Comparison of ENCODE assay signal across 11 mouse cellular contexts in genomic region chr12:104614240-104614639, GRCm38 (mm10).
DNase-seq lines count a peak whose midpoint lies in the region; ATAC-seq and TF ChIP-seq lines count a peak whose summit lies in the region.
"Had no signal": no experiment of that assay in that cellular context is flagged by ENCODE, and none has a peak within 500 bp of the region (broad histone marks: within the 10 kb centered on the region; RNA-seq: fewer than 3 reads in every experiment).

No protein-coding gene starts in this region.

- 59% methylated on average over 8 of the region's 8 CpGs for WGBS in lung, adult 2 months
- 44% methylated on average over 8 of the region's 8 CpGs for WGBS in heart, embryonic 13.5 days

- H3K9me3 ChIP-seq in heart, embryonic 13.5 days = peaks cover 8% of the 10 kb centered on the region
- H3K9me3 ChIP-seq: midbrain, embryonic 10.5 days had no signal

- intact Hi-C loops in heart, postnatal 25 days (cut with DNase I) = no loop called here

- peak overlapping the region; percentile 57 for H3K4me2 ChIP-seq in heart, embryonic 13.5 days

- no peak for TF ChIP-seq POLR2A in lung, adult 2 months (IDR thresholded peaks at IDR 0.05; ENCODE audit: borderline replicate concordance, extremely low read depth, low read depth, low read length)

- H3K4me3 ChIP-seq in lung, adult 2 months (replicated peaks; ENCODE audit: extremely low read depth, low read depth, low read length) = no peak overlapping the region
- peak overlapping the region; percentile 27; the same call in 1 of the 2 replicates for H3K4me3 ChIP-seq in heart, embryonic 13.5 days
- H3K4me3 ChIP-seq: midbrain, embryonic 10.5 days had no signal

- no peak overlapping the region for H3K27ac ChIP-seq in heart, embryonic 13.5 days (replicated peaks)
- H3K27ac ChIP-seq: liver, embryonic 14.5 days; midbrain, embryonic 10.5 days had no signal

- DNase-seq in heart, adult 18-20 months = peak; percentile 30 to 52
- no peak for DNase-seq in heart, postnatal 25 days (ENCODE audit: low spot score)
- DNase-seq in lung, postnatal 36 days = peak; percentile 37
- no peak for DNase-seq in lung, adult 2 months
- DNase-seq in spleen, postnatal 14 days (ENCODE audit: low spot score in 2 of 2) = no peak
- no peak for DNase-seq in right cerebral cortex, postnatal 4 days
- no peak for DNase-seq in right cerebral cortex, postnatal 36 days (ENCODE audit: low spot score in 2 of 2)
- DNase-seq: cerebellum, adult 2 months had no signal

- no peaks in the 10 kb centered on the region for H3K36me3 ChIP-seq in heart, embryonic 13.5 days
- H3K36me3 ChIP-seq: midbrain, embryonic 10.5 days had no signal

- H3K9ac ChIP-seq in heart, embryonic 13.5 days = 0 out of 2 replicates have a peak overlapping the region, but pooled peaks have one; percentile 40
- H3K9ac ChIP-seq: liver, embryonic 14.5 days had no signal

- no peaks in the 10 kb centered on the region for H3K4me1 ChIP-seq in lung, adult 2 months (ENCODE audit: control insufficient read depth, insufficient read depth, low read length)
- H3K4me1 ChIP-seq in heart, embryonic 13.5 days = peaks cover 8% of the 10 kb centered on the region; the same call in 1 of the 2 replicates

- no peak for TF ChIP-seq CTCF in lung, adult 2 months (IDR thresholded peaks at IDR 0.05; ENCODE audit: insufficient read depth, low read length)

- ATAC-seq in heart, embryonic 13.5 days (ENCODE audit: extremely low read depth, insufficient number of reproducible peaks, low FRiP score, low TSS enrichment) = 0 out of 2 replicates have a peak, but pooled peaks have one; percentile 40

- H3K27me3 ChIP-seq in heart, embryonic 13.5 days (replicated peaks) = peaks cover 31% of the 10 kb centered on the region

Comparison
In these comparisons a context has a peak if more than half of its experiments do, and no peak if none do; other contexts are left out.
1. DNase-seq: peak in heart, adult 18-20 months (2 of 2) and lung, postnatal 36 days (single experiment); none in heart, postnatal 25 days (single experiment), lung, adult 2 months (single experiment), spleen, postnatal 14 days (0 of 2), right cerebral cortex, postnatal 4 days (single experiment) and right cerebral cortex, postnatal 36 days (0 of 2).